Mouse (Mus musculus): Measurements from ENCODE around the gene Grm7. TPM values are rescaled to one million over a fixed set of nuclear protein-coding genes. Genes with fewer than 3 reads are reported as not detected.

The Grm7 gene
- polyA plus RNA-seq, 1 experiment = 1.1 TPM

GRCm38 (mm10) chr6:110807481-110807880 lies 162.1 kb downstream of the Grm7 start:
- Histone ChIP-seq H3K4me1 (ENCODE audit: control insufficient read depth, insufficient read depth, low read length) (no peaks in the 10 kb centered on the region), H3K4me3 (ENCODE audit: insufficient read depth, low read length) (no peak overlapping the region), H3K27ac (ENCODE audit: insufficient read depth, low read length) (no peak overlapping the region)
- TF ChIP-seq POLR2A (IDR thresholded peaks at IDR 0.05; ENCODE audit: low read depth, low read length) (no peak), CTCF (IDR thresholded peaks at IDR 0.05; ENCODE audit: borderline replicate concordance, insufficient read depth, low read length) (no peak)

- Histone ChIP-seq H3K4me1 (ENCODE audit: control insufficient read depth, insufficient read depth, low read length) (no peaks in the 10 kb centered on the region), H3K4me3 (ENCODE audit: insufficient read depth, low read length) (no peak overlapping the region), H3K27ac (ENCODE audit: insufficient read depth, low read length) (no peak overlapping the region)
- no peak for TF ChIP-seq CTCF (IDR thresholded peaks at IDR 0.05; ENCODE audit: borderline replicate concordance, insufficient read depth, low read length)
- no peak for TF ChIP-seq POLR2A (IDR thresholded peaks at IDR 0.05; ENCODE audit: low read depth, low read length)
Measured at GRCm38 (mm10) chr6:110812214-110812613, 166.8 kb downstream of the Grm7 start.

GRCm38 (mm10) chr6:110818236-110818635 lies 172.9 kb downstream of the Grm7 start:
- Histone ChIP-seq H3K4me1 (ENCODE audit: control insufficient read depth, insufficient read depth, low read length) (no peaks in the 10 kb centered on the region), H3K27ac (ENCODE audit: insufficient read depth, low read length) (no peak overlapping the region), H3K4me3 (ENCODE audit: insufficient read depth, low read length) (no peak overlapping the region)
- no peak for TF ChIP-seq CTCF (IDR thresholded peaks at IDR 0.05; ENCODE audit: borderline replicate concordance, insufficient read depth, low read length)
- TF ChIP-seq POLR2A (IDR thresholded peaks at IDR 0.05; ENCODE audit: low read depth, low read length) = no peak

GRCm38 (mm10) chr6:110868311-110868710 lies 222.9 kb downstream of the Grm7 start:
- H3K4me3 ChIP-seq (ENCODE audit: insufficient read depth, low read length) = no peak overlapping the region
- TF ChIP-seq CTCF (IDR thresholded peaks at IDR 0.05; ENCODE audit: borderline replicate concordance, insufficient read depth, low read length) (no peak), POLR2A (IDR thresholded peaks at IDR 0.05; ENCODE audit: low read depth, low read length) (no peak)
- H3K4me1 ChIP-seq (ENCODE audit: control insufficient read depth, insufficient read depth, low read length) = no peaks in the 10 kb centered on the region
- no peak overlapping the region for H3K27ac ChIP-seq (ENCODE audit: insufficient read depth, low read length)

- Histone ChIP-seq H3K4me3 (ENCODE audit: insufficient read depth, low read length) (no peak overlapping the region), H3K4me1 (ENCODE audit: control insufficient read depth, insufficient read depth, low read length) (no peaks in the 10 kb centered on the region), H3K27ac (ENCODE audit: insufficient read depth, low read length) (no peak overlapping the region)
- TF ChIP-seq CTCF (IDR thresholded peaks at IDR 0.05; ENCODE audit: borderline replicate concordance, insufficient read depth, low read length) (no peak), POLR2A (IDR thresholded peaks at IDR 0.05; ENCODE audit: low read depth, low read length) (no peak)
Measured at GRCm38 (mm10) chr6:110982013-110982412, 336.6 kb downstream of the Grm7 start.

- Histone ChIP-seq H3K4me3 (ENCODE audit: insufficient read depth, low read length) (no peak overlapping the region), H3K27ac (ENCODE audit: insufficient read depth, low read length) (no peak overlapping the region), H3K4me1 (ENCODE audit: control insufficient read depth, insufficient read depth, low read length) (no peaks in the 10 kb centered on the region)
- no peak for TF ChIP-seq POLR2A (IDR thresholded peaks at IDR 0.05; ENCODE audit: low read depth, low read length)
- no peak for TF ChIP-seq CTCF (IDR thresholded peaks at IDR 0.05; ENCODE audit: borderline replicate concordance, insufficient read depth, low read length)
Measured at GRCm38 (mm10) chr6:111039099-111039498, 393.7 kb downstream of the Grm7 start.

- no peak overlapping the region for H3K4me3 ChIP-seq (ENCODE audit: insufficient read depth, low read length)
- TF ChIP-seq CTCF (IDR thresholded peaks at IDR 0.05; ENCODE audit: borderline replicate concordance, insufficient read depth, low read length) = no peak
- TF ChIP-seq POLR2A (IDR thresholded peaks at IDR 0.05; ENCODE audit: low read depth, low read length) = no peak
Measured at GRCm38 (mm10) chr6:111045896-111046295, 400.5 kb downstream of the Grm7 start.

GRCm38 (mm10) chr6:111049247-111049646 lies 403.9 kb downstream of the Grm7 start:
- Histone ChIP-seq H3K27ac (ENCODE audit: insufficient read depth, low read length) (no peak overlapping the region), H3K4me1 (ENCODE audit: control insufficient read depth, insufficient read depth, low read length) (peaks cover under 1% of the 10 kb centered on the region; the same call in 1 of the 2 replicates), H3K4me3 (ENCODE audit: insufficient read depth, low read length) (no peak overlapping the region)
- TF ChIP-seq CTCF (IDR thresholded peaks at IDR 0.05; ENCODE audit: borderline replicate concordance, insufficient read depth, low read length) = no peak

More at GRCm38 (mm10) chr6:111045896-111046295, 400.5 kb downstream of the Grm7 start:
- Histone ChIP-seq H3K4me1 (ENCODE audit: control insufficient read depth, insufficient read depth, low read length) (no peaks in the 10 kb centered on the region), H3K27ac (ENCODE audit: insufficient read depth, low read length) (no peak overlapping the region)

GRCm38 (mm10) chr6:111054001-111054975 lies 408.9 kb downstream of the Grm7 start:
- TF ChIP-seq CTCF (IDR thresholded peaks at IDR 0.05; ENCODE audit: borderline replicate concordance, insufficient read depth, low read length) (no peak), POLR2A (IDR thresholded peaks at IDR 0.05; ENCODE audit: low read depth, low read length) (no peak)
- no peak overlapping the region for H3K27ac ChIP-seq (ENCODE audit: insufficient read depth, low read length)
- H3K4me3 ChIP-seq (ENCODE audit: insufficient read depth, low read length) = no peak overlapping the region
- H3K4me1 ChIP-seq (ENCODE audit: control insufficient read depth, insufficient read depth, low read length) = peaks cover 3% of the 10 kb centered on the region

GRCm38 (mm10) chr6:111057798-111058197 lies 412.4 kb downstream of the Grm7 start:
- peaks cover 3% of the 10 kb centered on the region for H3K4me1 ChIP-seq (ENCODE audit: control insufficient read depth, insufficient read depth, low read length)
- TF ChIP-seq POLR2A (IDR thresholded peaks at IDR 0.05; ENCODE audit: low read depth, low read length) (no peak), CTCF (IDR thresholded peaks at IDR 0.05; ENCODE audit: borderline replicate concordance, insufficient read depth, low read length) (no peak)
- no peak overlapping the region for H3K4me3 ChIP-seq (ENCODE audit: insufficient read depth, low read length)
- no peak overlapping the region for H3K27ac ChIP-seq (ENCODE audit: insufficient read depth, low read length)
